Mouse (Mus musculus): ENCODE measurements around the gene Olfr1371.
A peak's percentile ranks its signal among the peaks of the same experiment; 100 is the strongest.

Olfr1371 gene

DNA sequence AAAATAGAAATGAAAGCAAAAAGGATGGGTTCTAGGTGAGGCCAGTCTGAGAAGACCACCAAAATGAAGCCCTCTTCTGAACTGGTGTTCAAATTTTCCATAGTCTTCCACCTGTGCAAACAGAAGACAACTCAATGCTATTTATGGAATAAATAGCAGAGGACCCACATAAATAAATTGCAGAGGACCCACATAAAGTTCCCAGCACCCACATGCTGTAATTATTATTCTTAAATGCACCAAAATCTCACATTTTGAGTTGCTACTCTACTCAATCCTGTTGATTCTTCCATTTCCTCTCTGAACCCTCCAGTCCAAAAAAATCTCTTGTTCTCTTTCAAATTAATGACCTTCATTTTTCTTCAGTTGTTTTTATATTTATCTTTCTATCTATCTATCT, at the start of gene Olfr1371:
Olfr1371 (minus strand) TSS at position 101 of the 400 bp plus-strand sequence.
- no peak for DNase-seq (ENCODE audit: low read depth)

DNA sequence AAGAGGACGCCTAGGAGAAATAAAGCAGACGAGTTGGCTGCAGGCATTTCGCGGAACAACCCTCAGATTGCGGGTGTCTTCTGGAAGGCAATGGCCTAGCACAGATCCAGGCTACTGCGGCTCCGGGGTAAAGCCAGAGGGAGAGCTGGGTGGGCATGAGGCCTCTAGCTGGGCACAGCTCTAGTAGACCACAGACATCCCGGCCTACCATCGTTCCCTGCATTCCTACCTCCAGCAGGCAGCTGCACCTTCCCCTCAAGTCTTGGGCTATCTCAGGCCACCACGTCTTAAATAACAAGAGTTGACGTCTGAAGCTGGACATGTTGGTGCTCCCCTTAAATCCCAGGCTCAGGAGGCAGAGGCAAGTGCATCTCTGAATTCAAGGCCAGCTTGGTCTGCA, 48.6 kb upstream of the Olfr1371 start:
- no peak for DNase-seq (ENCODE audit: low read depth)

DNA sequence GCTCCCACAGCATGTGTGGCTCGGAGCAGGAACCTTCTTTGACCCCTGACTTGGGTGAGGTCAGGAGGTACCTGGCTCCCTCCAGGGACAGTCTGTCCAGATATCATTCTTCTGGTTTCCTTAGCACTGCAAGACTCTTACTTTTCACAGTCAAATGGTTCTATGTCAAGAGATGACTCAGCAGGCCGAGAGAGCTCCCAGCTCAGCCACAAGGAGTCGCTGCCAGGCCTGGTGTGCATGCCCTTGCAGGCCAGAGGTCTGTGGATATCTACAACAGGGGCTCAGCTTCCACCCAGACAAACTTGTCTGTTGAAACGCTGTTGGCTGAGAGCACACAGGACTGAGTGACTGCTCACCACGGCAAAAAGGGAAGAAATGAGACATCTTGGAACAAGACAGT, 48.1 kb upstream of the Olfr1371 start:
- DNase-seq (ENCODE audit: low read depth) = peak; percentile 85

DNA sequence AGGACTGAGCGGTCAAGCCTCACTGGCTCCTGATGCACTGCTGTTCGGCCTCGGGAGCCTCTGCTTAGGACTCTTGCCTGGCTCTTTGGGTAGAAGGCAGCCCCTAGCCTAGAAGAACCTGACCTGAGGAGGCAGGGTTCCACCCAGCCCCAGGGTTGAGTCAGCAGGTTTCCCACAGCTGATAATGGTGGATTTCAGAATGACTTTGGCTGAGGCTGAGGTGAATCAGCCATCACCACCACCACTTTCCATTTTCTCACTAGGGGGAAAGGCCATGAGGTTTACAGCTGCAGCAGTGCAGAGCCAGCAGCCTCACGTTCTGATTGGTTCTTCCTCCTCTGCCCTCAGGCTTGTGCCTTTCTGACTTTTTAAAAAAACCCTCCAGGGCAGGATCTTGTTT, 47.1 kb upstream of the Olfr1371 start:
- peak; percentile 59 for DNase-seq (ENCODE audit: low read depth)

DNA sequence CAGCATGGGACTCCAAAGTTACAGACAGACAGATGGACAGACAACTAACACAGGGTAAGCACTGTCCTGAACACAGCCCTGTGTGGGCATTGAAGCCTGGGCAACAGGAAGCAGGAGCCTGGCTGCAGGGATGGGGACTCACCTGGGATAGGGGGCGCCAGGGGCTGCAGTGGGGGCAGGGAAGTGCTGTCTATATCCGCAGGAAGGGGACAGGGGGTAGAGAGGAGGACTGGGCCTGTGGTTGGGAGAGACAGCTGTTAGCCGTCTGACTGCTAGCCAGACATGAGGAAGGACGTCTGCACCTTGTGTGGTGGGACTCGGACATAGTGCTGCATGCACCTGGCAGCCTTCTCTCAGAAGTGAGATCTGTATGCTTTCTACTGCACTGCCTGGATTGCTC, 44.9 kb upstream of the Olfr1371 start:
- DNase-seq (ENCODE audit: low read depth) = no peak

DNA sequence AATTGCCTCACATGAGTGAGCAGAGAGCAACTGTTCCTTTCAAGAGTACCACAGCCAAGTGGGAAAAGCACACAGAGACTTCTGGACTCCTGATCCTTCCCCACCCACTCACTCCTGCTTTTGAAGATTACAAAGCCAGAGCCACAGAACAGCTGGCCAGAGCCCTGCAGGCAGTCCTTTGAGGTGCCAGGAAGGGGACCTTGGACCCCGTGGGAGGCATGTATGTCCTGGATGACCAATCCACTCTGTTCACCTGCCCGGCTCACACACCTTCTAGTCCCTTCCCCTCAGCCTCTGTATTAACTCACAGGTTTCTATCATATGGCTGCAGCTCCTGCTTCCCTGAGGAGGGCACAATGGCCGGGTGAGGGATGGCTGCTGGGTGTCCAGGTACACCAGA, 43.6 kb upstream of the Olfr1371 start:
- DNase-seq (ENCODE audit: low read depth) = no peak

DNA sequence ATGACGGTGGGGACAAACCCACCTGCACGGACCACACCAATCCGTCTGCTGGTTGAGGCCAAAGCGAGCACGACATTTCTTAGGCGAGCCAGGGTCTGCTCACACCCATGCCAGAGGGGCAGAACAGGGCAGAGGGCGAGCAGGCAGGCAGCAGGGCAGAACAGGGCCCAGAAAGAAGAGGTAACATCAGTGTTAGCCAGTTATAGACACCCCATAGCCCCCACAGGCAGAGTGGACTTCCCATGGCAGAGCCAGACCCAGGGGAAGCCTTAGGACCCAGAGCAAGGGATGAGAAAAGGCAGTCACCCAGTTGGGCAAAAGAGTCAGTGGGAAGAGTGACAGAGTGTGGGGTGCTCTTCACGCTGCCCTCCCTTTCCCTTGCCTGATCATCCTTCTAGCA, 41.3 kb upstream of the Olfr1371 start:
- no peak for DNase-seq (ENCODE audit: low read depth)

DNA sequence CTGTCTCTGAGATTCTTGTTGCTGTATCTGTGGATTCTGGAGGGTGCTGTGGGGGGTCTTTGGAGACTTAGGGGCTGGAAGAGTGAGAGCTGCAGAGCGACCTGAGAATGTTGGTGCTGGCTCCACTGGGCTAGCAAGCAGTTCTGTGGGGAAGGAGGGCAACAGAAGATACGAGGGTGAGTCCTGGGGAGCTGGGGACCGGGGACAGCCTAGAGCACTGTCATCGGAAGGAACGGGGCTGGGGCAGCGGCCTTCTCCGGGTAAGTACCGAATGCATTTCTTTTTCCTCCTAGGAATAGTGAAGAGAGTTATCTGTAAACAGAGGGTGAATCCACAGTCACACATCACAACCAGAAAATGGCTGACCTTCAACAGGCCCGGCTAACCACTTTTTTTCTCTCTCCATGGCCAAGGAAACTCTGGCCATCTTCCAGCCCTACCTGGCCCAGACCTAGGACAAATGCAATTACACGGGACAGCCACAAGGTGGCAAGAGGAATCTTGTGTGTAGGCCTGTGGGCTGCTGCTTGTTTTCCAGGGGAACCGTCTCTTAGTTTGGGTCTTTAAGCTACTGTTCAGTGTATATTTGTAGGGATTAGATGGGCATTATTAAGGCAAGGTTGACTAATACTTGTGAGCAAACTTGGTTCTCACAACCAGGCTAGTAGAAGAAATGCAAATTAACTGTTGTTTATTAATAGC, 40.0 kb upstream of the Olfr1371 start:
- peak; percentile 67 for DNase-seq (ENCODE audit: low read depth)

DNA sequence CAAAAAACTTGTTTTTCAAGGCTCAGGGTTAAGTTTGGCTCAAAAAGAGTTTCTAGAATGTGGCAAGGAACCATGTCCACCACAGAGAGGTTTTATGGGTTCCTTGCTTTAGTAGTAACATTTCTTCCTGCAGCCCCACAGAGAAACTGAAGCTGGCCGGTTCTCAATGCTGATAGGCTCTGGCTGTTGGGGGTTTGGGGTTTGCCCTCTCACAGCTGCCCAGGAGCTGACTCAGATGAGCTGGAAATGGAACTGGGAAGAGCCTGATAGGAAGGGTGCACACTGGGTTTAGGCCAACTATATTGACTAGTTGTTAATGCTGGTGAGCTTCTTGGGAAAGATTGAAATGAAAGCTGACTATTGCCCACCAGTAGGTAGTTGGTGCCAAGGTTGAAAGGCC, 38.9 kb upstream of the Olfr1371 start:
- DNase-seq (ENCODE audit: low read depth) = peak; percentile 28

DNA sequence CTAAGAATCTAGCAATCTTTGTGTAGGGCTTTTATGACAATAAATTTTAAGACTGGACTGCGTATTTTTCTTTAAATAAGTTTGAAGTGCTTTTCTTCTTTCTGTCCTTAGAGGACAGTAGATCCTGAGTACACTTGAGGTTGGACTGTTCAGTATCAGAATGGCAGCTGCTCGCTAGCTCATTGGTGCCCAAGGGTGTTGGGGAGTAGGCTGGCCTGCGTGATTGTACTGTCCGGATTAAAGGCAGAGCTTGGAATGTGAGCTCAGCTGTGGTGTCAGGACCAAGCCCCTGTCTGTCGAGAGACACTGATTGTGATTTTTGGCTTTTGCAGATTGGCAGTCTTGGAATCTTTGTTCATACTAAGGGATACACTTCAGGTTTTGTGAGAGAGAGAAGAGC, 38.0 kb upstream of the Olfr1371 start:
- no peak for DNase-seq (ENCODE audit: low read depth)

DNA sequence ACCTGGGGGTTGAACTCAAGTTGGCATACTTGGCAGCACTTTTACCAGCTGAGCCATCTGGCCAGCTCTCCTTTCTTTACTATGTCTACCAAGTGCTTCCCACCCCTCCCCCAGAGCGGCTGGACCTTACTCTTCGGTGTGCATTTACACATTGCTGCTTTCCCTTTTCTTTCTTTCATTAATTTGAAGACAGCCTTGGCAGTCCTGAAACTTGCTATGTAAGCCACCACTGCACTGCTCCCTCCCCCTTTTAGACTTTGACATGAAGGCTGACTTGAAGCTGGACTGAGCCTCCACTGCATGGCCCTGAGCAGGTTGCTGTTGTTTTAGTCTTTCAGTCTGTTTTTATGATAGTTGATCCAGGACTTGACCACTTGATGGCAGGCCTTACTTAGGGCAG, 35.7 kb upstream of the Olfr1371 start:
- DNase-seq (ENCODE audit: low read depth) = no peak

DNA sequence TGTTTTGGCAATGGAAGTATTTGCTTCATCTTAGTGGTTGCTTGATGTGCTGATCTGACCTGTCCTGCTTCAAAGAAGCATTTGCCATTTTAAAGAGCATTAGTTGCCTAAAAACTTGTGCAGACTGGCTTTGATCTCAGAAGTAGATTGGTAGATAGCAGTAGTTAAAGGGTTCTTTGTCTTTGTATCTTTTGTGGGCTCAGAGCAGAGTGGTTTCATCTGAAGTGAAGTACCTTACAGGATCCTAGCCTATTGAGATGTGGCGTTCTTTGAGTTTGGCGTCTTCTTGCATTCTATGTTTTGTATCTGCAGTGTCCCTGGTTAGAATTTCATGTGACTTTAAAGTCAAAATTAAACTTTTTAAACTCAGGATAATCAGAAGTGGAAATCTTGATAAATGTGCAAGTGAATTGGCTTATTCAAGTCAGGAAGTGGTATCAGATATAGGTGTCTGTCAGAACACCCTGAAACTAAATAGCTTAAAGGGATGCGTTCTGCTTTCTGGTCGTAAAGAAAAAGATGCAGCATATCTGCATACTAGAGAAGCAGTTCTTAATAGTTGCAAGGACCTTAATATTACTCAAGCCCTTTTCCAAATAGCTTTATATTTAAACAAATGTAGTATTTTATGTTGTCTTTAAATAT, 27.2 kb upstream of the Olfr1371 start:
- DNase-seq (ENCODE audit: low read depth) = no peak

DNA sequence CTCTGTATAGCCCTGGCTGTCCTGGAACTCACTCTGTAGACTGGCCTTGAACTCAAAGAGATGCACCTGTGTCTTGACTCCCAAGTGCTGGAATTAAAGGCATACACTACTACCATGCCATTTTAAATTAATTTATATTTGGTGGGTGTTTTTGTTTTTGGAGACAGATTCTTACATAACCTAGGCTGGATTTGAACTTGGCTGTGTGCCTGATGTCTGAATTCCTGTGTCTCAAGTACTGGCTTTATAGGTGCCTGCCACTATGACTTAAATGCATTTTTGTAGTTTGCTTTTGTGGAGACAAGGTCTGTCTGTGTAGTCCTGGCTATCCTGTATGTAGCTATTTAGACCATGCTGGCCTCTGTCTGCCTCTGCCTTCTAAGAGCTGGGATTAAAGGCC, 20.7 kb upstream of the Olfr1371 start:
- no peak for DNase-seq (ENCODE audit: low read depth)

DNA sequence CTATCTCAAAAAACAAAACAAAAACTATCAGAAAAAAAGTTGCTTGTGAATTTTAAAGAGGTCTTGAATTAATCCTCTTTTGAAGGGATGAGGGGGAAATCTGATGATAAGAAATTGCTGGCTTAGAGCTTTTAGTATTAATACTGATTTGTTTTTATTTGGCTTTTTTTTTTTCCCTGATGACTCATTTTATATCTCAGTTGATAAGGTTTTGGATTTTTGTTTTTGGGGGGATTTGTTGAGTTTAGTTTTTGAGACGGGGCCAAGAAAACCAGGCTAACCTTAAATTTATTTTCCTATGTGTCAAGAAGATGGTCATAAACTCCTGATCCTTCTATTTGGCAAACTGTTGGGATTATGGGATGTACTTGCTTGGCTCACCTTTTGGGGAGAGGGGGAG, 20.1 kb upstream of the Olfr1371 start:
- no peak for DNase-seq (ENCODE audit: low read depth)

DNA sequence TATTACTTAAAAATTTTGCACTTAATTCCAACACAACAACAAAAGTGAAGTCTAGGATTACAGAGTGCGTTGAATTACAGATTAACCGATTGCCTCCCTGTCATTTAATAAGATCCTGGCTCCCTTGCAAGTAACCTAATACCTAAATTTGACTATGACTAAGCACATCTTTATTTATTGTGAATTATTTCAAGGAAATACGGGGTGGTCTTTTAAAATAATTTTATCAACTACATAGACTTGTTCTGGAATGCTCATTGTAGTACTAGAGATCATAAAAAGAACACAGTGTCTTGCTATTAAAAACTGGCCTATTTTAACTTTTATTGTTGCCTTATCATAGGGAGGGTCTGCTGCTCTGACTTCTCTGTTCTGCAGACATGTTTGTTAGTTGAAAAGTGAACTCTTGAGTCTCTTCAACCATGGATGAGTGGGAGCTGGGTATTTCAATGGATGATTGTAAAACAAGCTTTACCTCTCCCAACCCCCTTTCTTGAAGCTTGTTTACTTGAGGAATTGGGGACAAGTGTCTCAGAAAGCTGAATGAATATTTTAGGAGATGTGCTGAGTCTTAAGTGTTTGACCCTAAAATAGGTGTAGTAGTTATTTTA, 19.4 kb upstream of the Olfr1371 start:
- DNase-seq (ENCODE audit: low read depth) = no peak

DNA sequence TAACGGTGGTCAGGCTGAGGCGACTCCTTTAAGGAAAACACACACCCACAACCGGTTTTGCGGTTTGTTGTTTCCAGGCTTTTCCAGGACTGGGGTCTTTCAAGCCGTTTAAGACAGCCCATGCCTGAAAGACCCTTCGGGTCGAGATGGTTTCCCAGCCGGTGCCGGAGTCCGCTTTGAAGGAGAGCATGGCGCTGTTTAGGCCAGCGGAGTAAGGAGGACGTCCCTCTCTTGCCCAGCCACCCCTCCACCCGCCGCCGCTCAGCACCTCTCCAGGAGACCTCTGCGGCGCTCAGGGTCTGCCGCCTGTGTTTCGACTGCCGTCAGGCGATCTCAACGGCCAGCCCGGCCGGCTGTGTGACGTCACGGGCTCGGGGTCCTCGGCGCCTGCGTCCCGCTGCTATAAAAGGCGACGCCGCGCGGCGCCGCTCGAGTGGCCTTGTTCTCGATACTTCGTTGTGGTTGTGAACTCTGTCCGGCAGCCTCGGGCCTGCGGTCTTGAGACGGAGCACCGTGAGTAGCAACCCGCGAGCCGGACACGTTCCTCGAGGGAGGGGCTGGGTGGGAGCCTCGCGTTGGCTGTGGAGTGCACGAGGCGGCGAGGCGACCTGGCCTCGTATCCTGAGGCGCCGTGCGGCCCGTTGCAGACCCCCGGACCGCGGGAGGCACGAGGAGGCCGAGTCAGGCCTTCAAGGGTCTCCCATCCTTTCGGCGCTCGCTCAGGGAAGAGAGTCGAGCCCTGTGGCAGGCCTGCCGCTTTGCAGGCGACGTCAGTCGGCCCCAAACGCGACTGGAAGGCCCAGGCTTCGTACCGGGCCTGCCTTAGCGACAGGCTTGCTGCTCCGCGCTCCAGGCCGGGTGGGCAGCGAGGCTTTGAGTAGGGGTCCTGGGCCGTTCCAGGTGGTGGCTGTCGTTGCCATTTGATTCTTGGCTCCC, 18.1 kb upstream of the Olfr1371 start, which contains the start of gene Skp1a:
Skp1a (plus strand) TSS at position 390 of the 936 bp plus-strand sequence.
- DNase-seq (ENCODE audit: low read depth) = peak; percentile 96

DNA sequence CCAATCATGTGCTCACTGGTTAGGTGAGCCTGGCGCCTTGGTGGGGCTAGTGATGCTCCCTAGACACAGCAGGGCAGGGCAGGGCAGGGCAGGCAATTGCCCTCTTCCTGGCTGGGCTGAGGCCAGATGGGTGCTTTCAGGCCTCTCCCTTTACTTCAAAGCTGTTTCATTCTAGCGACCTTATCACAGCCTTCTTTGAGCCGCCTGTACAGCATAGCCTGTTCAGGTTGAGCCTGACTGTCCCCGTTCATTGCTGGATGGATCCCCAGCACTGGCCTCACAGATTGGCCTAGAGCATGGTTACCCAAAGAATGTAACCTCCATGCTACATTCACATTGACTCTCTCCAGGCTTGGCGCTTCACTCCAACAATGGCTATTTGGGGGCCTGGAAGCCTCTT, 16.9 kb upstream of the Olfr1371 start:
- no peak for DNase-seq (ENCODE audit: low read depth)

DNA sequence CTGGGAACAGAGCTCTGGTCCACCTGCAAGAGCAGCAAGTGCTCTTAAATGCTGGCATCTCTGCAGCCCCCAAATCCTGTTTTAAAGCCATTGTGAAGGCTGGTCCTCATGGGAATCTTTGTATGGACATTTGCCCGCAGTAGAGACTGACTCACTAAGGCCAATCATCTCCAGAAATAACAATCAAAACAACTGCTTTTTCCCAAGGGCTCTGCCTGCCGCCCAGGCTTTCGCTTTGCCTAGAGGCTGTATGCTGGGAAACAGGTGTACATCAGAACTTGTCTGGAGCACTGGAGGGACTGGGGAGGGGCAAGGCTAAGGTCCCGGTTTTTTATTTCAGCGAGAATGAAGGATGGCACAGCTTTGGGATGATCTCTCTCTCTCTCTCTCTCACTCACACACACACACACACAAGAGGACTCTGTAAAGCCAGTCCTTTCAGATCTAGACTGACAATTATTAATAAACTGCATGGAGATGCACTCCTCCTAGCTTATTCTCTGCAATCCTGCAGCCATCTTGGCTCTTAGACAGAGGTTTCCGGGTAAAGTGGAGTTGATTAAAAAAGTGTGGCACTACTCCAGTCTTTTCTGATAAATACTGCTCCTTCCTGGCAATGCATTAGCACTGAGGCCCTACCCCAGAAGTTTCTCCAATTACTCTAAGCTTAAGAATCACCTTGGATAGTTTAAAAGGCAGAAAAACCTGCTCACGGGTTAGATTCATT, 15.1 kb upstream of the Olfr1371 start:
- DNase-seq (ENCODE audit: low read depth) = no peak

DNA sequence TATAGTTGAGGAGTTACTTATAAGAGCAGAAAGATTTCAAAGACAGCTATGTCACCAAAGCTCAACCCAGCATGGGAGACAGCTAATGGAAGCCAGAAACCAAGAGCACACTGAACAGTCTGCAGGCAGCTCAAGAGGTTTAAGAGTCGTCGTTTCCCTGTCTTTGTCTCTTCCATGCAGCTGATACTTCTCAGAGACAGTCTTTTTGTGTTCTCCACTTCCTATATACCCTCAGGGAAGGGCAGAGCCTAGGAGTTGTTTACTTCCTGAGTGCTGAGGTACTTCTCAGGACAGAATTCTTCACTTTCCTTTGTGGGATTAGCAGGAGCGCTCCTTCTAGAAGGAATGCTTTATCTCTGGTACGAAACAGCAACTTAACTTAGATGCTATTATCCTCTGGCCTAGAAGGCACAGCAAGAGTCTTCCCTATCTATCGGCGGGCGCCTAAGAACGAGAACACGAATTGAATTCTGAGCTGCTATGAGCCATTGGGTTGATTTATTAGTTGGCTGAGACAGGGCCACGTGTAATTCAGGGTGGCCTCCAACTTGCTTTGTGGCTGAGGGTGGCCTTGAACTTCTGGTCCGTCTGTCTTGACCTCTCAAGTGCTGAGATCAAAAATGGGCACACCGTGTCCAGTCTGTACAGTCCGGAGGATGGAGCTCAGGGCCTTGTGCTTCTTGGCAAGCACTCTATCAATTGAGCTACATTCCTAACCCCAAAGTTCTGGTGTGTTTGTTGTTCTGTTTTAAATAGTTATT, 13.9 kb upstream of the Olfr1371 start:
- DNase-seq (ENCODE audit: low read depth) = no peak

DNA sequence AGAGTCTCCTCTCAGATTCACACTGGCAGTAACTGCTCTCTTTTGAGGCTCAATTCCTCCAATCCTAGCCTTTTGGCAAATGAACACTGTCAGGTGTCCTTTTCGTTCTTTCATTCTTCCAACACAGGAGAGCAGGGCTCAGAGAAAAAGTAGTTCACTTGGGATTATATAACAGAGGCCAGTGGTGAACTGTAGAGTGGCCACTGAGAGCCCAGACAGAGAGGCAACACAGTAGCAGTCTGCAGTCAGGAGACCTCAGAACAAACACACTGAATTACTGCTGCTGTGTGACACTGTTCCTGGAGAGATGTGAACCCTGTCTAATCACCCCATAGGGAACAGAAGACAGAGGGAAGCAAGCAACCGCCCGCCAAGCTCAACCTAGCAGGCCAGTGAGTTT, 13.3 kb upstream of the Olfr1371 start:
- DNase-seq (ENCODE audit: low read depth) = no peak
